Mouse (Mus musculus) adrenal gland, postnatal 36 days (tissue): ENCODE measurements around the gene 5730522E02Rik. TPM values are rescaled to one million over a fixed set of nuclear protein-coding genes. Genes with fewer than 3 reads are reported as not detected.
A peak's percentile ranks its signal among the peaks of the same experiment; 100 is the strongest.
"Not testable (repeated sequence)": the region's sequence is repeated elsewhere in the genome, so short reads cannot be mapped to it uniquely, and the experiment has no call there.

ENCODE experiments used
- DNase-seq, 2 experiments: peaks; one replicate each; pipeline ENCODE4 v3.0.0; 2021; ENCODE audit warnings: mixed read lengths in 1 of 2
- long read RNA-seq, 2 experiments: library from polyadenylated mRNA; stranded (forward); transcript quantifications; one replicate each; pipeline ENCODE4 v2.0.0; 2021; ENCODE audit warnings: borderline sequencing depth in 2 of 2
- total RNA-seq, 2 experiments: library from RNA; stranded (reverse); gene quantifications; 2 replicates each; pipeline ENCODE4 v1.2.3; 2021

The 5730522E02Rik gene
- not detected for total RNA-seq
- long read RNA-seq, experiment 1, result 0 reads
- long read RNA-seq, experiment 2, result 0 reads

DNA sequence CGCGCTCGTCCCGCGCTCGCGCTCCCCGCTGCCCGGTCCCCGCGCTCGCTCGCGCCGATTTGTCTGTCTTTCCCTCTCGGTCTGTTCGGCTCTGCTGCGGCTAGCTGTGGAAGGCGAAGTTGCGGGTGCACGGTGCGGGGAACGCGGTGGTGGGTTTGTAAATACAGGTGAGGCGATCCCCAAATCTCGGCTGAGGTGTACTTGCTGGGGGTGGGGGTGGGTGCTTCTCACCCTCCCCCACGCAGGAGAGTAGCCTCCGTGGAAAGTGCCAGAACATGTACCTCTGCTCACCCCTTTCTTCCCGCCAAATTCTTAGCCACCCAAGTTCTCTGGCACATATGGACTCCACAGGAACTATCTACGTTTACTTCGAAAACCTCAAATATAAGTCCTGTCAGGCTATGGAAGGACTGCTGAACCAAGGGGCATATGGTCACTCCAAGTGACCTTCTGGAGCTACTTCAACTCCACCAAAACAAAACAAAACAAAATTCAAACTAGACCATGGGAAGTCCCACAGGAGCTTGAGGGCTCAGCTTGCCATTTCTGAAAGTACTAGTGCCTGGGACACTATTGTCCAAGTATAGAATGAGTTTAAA is at the start of gene 5730522E02Rik:
Gene 5730522E02Rik (minus strand): TSS at position 182 of the 599 bp plus-strand sequence.
- no peak for DNase-seq

DNA sequence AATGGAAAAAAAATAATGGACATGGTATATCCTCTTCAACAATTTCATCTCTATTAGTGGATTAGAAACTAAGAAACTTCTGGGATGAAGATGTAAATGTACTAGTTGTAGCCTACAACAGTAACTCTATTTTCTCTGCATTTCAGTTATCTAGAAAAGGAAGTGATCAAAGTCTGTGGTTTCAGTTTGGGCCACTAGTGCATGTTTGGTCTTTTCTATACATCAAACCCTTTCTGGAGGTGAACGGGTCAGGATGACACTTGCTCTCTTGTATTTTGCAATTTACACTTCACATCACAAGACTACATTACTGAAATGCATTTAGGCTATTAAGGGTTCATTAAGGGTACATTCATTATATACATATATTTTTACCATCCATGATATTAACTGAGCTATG is 26.0 kb upstream of the 5730522E02Rik start:
- DNase-seq, result no peak

GRCm38 (mm10) chr11:26229895-26230294 is 19.3 kb upstream of the 5730522E02Rik start:
- DNase-seq, result no peak

- not testable (repeated sequence) for DNase-seq
These were observed 3.1 kb upstream of the 5730522E02Rik start for GRCm38 (mm10) chr11:26213643-26214042.

DNA sequence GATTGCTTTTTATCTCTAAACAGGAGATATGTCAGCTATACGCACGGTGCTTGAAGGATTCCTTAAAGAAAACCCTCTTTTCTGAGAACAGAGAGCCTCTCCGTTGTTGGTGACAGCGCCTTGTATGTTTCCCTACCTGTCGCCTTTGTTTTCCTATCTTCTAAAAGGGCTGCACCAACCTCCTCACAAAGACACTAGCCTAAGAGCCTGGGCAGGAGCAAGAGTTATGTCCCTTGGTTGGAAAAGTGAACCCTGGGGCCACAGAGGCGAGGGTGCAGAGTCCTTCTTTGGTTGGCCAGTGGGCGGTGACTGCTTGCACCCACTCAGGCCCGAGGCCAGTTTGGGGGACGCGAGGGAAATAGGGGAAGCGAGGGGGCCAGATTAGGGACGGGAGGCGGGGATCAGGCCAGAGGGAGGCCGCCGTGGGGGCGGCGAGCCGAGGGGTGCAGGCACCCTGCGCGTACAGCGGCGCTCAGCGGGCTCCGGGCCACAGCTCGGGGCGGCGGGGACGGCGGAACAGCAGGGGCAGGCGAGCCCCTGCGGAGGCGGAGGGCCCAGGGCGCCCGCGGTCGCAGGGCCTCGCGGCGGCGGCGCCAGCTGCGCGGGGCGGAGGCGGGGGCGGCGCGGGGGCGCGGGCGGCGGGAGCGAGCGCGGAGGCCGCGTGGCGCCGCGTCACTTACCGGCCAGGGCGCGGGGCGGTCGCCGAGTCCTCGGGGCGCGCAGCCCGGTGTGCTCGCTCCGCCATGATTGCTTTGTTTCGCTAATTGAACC is 567 bp downstream of the 5730522E02Rik start:
- peak; percentile 62 to 74 for DNase-seq

DNA sequence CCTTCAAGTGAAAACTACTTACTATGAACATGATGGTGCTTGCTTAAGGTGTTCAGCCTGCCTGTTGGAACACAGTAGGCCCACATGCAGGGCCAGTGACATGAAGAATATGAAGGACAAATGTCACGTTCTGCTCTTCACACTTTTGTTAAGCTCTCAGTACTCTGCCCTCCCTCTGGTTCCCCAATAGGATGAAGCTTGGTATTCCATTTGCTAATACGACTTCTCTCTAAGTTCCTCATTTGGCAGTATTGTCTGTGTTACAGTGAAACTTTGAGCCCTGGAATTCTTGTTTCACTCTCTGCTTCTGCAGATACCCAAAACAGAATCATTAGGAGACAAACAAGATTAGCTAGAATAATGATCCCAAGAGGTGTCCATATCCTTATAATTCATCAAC is 7.1 kb downstream of the 5730522E02Rik start:
- no peak for DNase-seq

DNA sequence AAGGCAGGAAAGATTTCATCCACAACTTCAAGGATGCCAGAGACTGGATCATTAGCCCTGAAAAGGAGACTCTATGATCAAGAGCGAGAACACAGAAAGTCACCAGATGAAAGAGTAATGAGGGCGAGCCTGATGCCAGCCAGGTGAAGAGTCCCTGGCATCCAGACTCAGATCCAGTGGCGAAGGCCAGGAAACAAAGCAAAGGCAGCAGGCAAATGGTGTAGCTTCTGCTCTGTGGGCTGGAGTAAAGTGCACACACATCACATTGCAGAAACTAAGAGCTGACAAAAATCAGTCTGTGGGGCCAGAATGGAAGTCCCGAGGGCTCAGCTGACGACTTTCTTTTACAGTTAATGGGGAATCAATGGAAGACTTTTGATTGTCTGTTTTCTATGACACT is 7.7 kb downstream of the 5730522E02Rik start:
- DNase-seq, result no peak

DNA sequence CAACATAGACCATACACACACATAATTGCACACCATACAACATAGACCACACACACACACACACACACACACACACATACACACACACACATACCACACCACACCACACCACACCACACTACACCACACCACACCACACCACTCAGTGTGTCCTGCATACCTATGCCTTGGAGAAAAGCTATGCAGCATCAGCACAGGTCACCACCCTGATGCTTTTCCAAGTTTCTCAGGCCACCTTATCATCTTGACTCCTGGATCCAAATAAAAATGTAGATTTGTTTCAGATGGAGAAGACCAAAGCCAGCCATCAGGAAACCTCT is 8.8 kb downstream of the 5730522E02Rik start:
- no peak for DNase-seq

GRCm38 (mm10) chr11:26200970-26201777 is 9.4 kb downstream of the 5730522E02Rik start:
- peak; percentile 61 to 63 for DNase-seq

DNA sequence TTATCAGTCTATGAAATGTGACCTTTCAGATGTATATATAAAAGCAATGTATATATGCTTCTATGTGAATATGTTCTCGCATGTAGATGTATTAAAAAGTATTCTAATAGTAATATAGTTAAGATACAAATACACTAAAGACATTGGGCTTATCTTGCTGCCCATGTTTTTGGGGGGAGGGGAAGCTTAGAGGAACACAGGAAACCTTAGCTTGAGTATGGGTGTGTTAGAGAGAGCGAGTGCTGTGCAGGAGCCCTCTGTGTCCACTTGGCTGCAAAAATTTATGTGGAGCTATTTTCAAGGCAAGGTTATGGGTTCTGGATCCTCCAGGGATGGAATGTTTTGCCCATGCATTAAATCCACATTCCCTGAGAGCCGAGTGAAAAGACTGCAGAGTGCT is 15.1 kb downstream of the 5730522E02Rik start:
- no peak for DNase-seq

DNA sequence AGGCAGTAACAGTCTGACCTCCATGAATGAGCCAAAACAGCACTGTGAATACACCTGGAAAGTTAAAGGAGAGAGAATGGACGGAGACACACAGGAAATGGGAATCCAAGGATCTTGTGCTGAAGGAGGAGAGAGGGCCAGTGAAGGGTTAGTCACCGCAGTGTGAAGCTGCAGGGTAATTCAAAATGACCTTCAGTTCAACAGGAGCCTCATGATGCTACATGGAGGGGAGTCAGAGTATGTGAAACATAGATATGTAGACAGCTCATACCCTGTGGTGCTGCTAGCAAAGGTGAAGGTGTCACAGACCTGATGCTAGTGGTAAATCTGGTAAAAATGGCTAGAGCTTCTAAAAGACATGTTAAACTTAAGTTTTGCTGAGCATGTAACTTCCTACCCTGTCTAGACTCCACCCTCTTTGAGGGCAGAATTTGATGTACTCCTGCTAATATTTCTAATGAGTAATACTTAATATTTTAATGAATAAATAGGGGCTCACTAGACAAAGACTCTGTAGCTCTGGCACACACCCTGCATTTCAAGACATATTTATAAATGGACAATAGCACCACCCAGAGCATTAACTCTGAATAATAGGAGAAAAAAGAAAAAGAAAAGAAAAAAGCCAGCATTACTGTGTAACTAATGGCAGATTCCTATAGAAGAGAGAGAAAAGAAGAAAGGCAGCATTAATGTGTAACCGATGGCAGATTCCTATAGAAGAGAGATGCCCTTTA is 23.2 kb downstream of the 5730522E02Rik start:
- no peak for DNase-seq

GRCm38 (mm10) chr11:26170572-26170971 is 40.0 kb downstream of the 5730522E02Rik start:
- no peak for DNase-seq

- no peak for DNase-seq
These were observed 43.0 kb downstream of the 5730522E02Rik start for GRCm38 (mm10) chr11:26167609-26167971.

GRCm38 (mm10) chr11:26166966-26167608 is 43.5 kb downstream of the 5730522E02Rik start:
- no peak for DNase-seq

DNA sequence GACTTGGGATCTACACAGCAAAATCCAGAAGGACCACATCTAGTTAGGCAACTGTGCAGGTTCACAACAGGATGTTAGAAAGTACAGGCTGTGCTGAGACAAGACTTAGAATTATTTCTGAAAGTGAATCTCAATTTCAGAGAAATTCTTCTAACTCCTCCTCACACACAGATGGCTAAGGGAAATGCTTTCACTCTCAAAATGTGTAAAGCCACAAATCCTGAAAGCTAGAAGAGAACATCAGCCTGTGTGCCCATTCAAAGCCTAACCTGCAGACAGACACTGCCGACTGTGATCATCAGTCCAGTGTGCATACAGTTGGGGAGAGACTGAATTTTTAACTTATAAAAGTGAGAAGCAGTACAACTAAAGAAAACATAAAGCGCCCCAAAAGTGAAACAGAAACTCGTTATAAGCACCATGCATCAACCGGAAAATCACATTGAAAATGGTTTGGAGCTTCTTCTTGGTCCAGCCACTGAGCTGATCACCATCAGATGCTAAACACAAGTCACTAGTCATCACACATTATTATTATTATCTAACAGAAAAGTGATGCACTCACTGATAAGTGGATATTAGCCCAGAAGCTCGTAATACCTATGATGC is 45.8 kb downstream of the 5730522E02Rik start:
- no peak for DNase-seq

DNA sequence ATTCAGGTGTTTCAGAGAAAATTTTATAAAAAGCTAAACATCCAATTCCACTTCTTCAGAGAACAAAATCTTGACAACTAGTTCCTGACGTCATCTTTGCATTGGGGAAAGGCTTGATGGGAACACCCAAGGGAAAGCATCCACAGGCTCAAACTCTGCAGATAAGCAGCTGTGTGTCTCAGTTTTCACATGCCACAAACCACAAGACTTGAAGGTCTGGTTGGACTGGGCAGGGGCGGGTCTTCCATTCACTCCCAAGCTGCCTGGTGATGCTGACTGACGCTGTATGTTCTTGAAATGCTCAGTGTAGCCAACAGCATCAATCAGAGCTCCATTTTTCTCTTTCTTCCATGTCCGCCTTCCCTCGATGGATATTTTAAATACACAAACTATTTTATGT is 49.2 kb downstream of the 5730522E02Rik start:
- no peak for DNase-seq

DNA sequence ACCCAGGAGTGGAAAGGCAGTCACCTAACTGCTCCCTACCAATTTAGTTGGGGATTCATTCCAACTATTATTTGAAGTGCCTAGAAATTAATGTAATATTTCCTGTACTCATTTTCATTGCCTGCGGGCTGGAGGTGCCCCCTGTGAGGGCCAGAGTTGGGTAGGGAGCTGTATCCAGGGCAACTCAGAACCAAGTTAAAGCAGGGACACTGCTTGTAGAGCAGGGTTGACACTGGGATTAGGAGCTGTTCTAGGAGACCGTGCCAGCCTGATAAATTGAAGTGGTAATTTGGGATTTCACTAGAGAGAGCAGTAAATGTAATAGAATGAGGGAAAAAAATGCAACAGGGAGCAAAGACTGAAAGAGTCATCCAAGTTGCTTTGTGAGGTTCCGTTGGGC is 51.5 kb downstream of the 5730522E02Rik start:
- no peak for DNase-seq

DNA sequence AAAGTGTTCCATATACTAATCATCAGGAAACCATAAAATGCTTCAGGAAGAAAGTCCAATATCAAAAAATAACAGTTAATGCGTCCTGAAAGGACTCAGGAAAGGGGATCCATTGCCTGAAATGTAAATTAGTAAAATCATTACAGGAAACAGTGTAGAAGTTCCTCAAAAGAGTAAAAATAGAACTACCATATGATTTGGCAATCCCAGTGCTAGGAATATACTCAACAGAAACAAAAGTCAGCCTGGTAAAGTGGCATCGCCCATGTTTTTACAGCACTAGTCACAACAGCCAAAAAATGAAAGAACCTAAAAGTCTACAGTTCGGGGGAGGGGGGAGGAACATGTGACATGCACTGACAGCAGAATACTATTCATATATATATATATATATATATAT is 70.5 kb downstream of the 5730522E02Rik start:
- no peak for DNase-seq

- no peak for DNase-seq
These were observed 72.5 kb downstream of the 5730522E02Rik start for GRCm38 (mm10) chr11:26138013-26138412.

DNA sequence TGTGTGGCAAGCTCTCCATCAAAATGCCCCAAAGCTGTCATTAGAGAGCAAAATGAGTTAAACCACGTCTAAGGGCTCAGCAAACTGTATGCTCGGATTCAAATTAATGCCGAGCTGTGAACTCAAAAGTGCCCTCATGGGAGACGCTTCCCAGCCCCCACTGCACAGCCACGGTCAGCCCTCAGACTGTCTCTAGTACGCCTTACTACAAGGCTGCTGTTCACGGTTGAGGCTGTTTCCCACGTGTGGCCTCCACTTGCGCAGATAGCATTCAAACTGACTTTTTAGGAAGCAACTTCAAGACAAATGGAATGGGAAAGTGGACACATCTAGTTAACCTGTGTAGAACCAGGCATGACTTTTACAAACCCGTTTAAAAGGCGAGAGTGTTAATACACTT is 79.7 kb downstream of the 5730522E02Rik start:
- no peak for DNase-seq

GRCm38 (mm10) chr11:26129054-26129453 is 81.5 kb downstream of the 5730522E02Rik start:
- DNase-seq, result no peak
